ENCODE assay signal across 8 mouse cellular contexts in the genomic region with DNA sequence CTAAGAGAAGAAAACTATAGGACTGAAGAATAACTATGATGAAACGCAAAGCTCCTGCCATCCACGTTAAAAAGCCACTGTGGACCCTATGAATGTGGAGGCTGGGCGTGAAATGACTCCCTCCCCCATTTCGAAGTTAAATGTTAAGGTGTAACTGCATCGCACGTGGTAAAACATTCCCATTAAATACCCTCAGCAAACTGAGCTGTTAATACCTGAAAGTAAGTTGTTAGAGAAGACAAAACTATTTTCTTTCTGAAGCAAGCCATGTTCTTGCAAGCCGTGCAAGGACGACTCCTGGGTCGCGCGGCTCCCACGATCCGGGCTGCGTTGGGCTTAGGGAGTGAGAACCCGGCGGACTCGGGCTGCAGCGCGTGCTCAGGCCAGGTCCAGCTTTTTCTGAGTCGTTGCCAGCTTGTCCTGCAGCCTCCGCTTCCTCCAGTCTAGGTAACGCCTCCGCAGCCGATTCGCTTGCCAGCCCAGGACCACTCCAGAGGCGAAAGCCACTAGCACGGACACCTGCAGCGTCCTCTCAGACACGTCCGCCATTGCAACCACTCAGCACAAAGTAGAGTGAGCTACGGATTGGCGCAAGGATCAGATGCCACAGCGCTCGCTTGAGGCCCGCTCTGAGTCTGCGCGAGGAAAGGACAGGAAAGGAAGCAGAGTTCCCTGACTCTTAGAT. TPM values are rescaled to one million over a fixed set of nuclear protein-coding genes. Genes with fewer than 3 reads are reported as not detected.
DNase-seq lines count a peak whose midpoint lies in the region; ATAC-seq lines count a peak whose summit lies in the region.

Gene Mtln (minus strand): TSS at position 570 of the 685 bp plus-strand sequence.

- H3K4me2 ChIP-seq in kidney, embryonic 15.5 days = peak within 1 kb of the TSS; percentile 67

- H3K27me3 ChIP-seq in heart, embryonic 10.5 days (ENCODE audit: insufficient read depth, poor library complexity, severe bottlenecking) = no peaks in the 10 kb centered on the region
- no peaks in the 10 kb centered on the region for H3K27me3 ChIP-seq in kidney, embryonic 15.5 days

- peak within 1 kb of the TSS; percentile 79 for H3K4me3 ChIP-seq in heart, embryonic 10.5 days
- H3K4me3 ChIP-seq in kidney, embryonic 15.5 days (replicated peaks) = peak within 1 kb of the TSS; percentile 79

- H3K27ac ChIP-seq in heart, embryonic 10.5 days = peak within 1 kb of the TSS; percentile 94
- peak within 1 kb of the TSS; percentile 96 for H3K27ac ChIP-seq in kidney, embryonic 15.5 days

- H3K9me3 ChIP-seq in heart, embryonic 10.5 days = no peaks in the 10 kb centered on the region
- no peaks in the 10 kb centered on the region for H3K9me3 ChIP-seq in kidney, embryonic 15.5 days (replicated peaks)

- peaks cover 25% of the 10 kb centered on the region; the same call in 1 of the 2 replicates for H3K4me1 ChIP-seq in heart, embryonic 10.5 days
- H3K4me1 ChIP-seq in kidney, embryonic 15.5 days = peaks cover 26% of the 10 kb centered on the region

- H3K36me3 ChIP-seq in heart, embryonic 10.5 days = no peaks in the 10 kb centered on the region
- H3K36me3 ChIP-seq in kidney, embryonic 15.5 days = no peaks in the 10 kb centered on the region

- peak within 1 kb of the TSS; percentile 80 for H3K9ac ChIP-seq in kidney, embryonic 15.5 days

- peak; percentile 87 for ATAC-seq in erythroblast, adult 5-6 weeks (replicated peaks; ENCODE audit: low FRiP score, poor library complexity, severe bottlenecking)
- ATAC-seq in kidney, embryonic 15.5 days (replicated peaks; ENCODE audit: low FRiP score) = peak; percentile 94
- ATAC-seq in monocyte, adult 5-6 weeks (replicated peaks; ENCODE audit: insufficient number of reproducible peaks, low FRiP score, low TSS enrichment, poor library complexity, severe bottlenecking) = peak; percentile 87

- WGBS in heart, embryonic 10.5 days = 2% methylated on average over 37 of the region's 37 CpGs
- whole genome bisulfite sequencing in kidney, embryonic 15.5 days = 1% methylated on average over 37 of the region's 37 CpGs

- peak; percentile 69 to 70 for DNase-seq in B cell, adult 2 months
- DNase-seq in brain, adult 2 months (ENCODE audit: low read depth, low spot score) = peak; percentile 98
- DNase-seq in heart, embryonic 10.5 days (ENCODE audit: low spot score) = peak; percentile 96
- peak; percentile 89 for DNase-seq in liver
- DNase-seq in spleen, postnatal 4 days (ENCODE audit: low spot score in 2 of 2) = peak; percentile 80 to 87

RNA-seq across cellular contexts. Expression of gene Mtln, which starts in this region (rescaled TPM):
- total RNA-seq in erythroblast, adult 5-6 weeks (2015; ENCODE audit: low replicate concordance) = 1.7 and 5.6 TPM in 2 replicates
- total RNA-seq in erythroblast, adult 5-6 weeks (2017; ENCODE audit: low replicate concordance) = 2.1 and 7.9 TPM in 2 replicates
- polyA plus RNA-seq in heart, embryonic 10.5 days (2016; fragmentation: Nextera tagmentation; extraction: Ambion mirVana) = 33.8 and 35.4 TPM in 2 replicates
- polyA plus RNA-seq in kidney, embryonic 15.5 days (2015; fragmentation: Nextera tagmentation; extraction: Ambion mirVana) = 35.9 and 38.2 TPM in 2 replicates
- 6.4 to 10.0 TPM (median 7.1 TPM) in 3 replicates for total RNA-seq in monocyte, adult 5-6 weeks (2017)

Comparison
In these comparisons a context has a peak if more than half of its experiments do, and no peak if none do; other contexts are left out.
1. Peak in every context shown above with its lines: DNase-seq, ATAC-seq, H3K4me3 ChIP-seq and H3K27ac ChIP-seq.